8 mouse cellular contexts compared by ENCODE assay signal in genomic region chr9:100569798-100570625, GRCm38 (mm10). TPM values are rescaled to one million over a fixed set of nuclear protein-coding genes. Genes with fewer than 3 reads are reported as not detected.
DNase-seq lines count a peak whose midpoint lies in the region; ATAC-seq and TF ChIP-seq lines count a peak whose summit lies in the region.

No protein-coding gene starts in this region.

- peak overlapping the region; percentile 85 for H3K4me3 ChIP-seq in ES-Bruce4 (ENCODE audit: low read depth, low read length)
- H3K4me3 ChIP-seq in forebrain, embryonic 13.5 days = peak overlapping the region; percentile 75
- peak overlapping the region; percentile 61 for H3K4me3 ChIP-seq in liver, postnatal 0 days (ENCODE audit: low read depth, low read length)
- peak overlapping the region; percentile 65 for H3K4me3 ChIP-seq in neural tube, embryonic 12.5 days

- no peaks in the 10 kb centered on the region for H3K36me3 ChIP-seq in ES-Bruce4 (ENCODE audit: control insufficient read depth, insufficient read depth, low read length, poor library complexity, severe bottlenecking)
- no peaks in the 10 kb centered on the region for H3K36me3 ChIP-seq in forebrain, embryonic 13.5 days (ENCODE audit: poor library complexity, severe bottlenecking)
- no peaks in the 10 kb centered on the region for H3K36me3 ChIP-seq in liver, postnatal 0 days (replicated peaks; ENCODE audit: insufficient read depth, low read length)
- no peaks in the 10 kb centered on the region for H3K36me3 ChIP-seq in neural tube, embryonic 12.5 days

- 13% methylated on average over 32 of the region's 32 CpGs for WGBS in forebrain, embryonic 13.5 days
- WGBS in liver, postnatal 0 days (ENCODE audit: insufficient replicate concordance) = 9% methylated on average over 32 of the region's 32 CpGs
- WGBS in neural tube, embryonic 12.5 days = 10% methylated on average over 32 of the region's 32 CpGs

- no peaks in the 10 kb centered on the region for H3K4me1 ChIP-seq in ES-Bruce4 (ENCODE audit: control insufficient read depth, insufficient read depth, low read length)
- H3K4me1 ChIP-seq in forebrain, embryonic 13.5 days = peaks cover 11% of the 10 kb centered on the region
- H3K4me1 ChIP-seq in liver, postnatal 0 days (ENCODE audit: insufficient read depth) = 0 out of 2 replicates have a peak, but pooled peaks cover 5% of the 10 kb centered on the region
- peaks cover 9% of the 10 kb centered on the region; the same call in 1 of the 2 replicates for H3K4me1 ChIP-seq in neural tube, embryonic 12.5 days

- no peaks in the 10 kb centered on the region for H3K9me3 ChIP-seq in ES-Bruce4 (replicated peaks; ENCODE audit: control insufficient read depth, insufficient read depth, low read length, poor library complexity, severe bottlenecking)
- H3K9me3 ChIP-seq in forebrain, embryonic 13.5 days (replicated peaks) = no peaks in the 10 kb centered on the region
- H3K9me3 ChIP-seq in liver, postnatal 0 days (ENCODE audit: low read length) = no peaks in the 10 kb centered on the region
- no peaks in the 10 kb centered on the region for H3K9me3 ChIP-seq in neural tube, embryonic 12.5 days

- peaks cover 3% of the 10 kb centered on the region; the same call in 1 of the 2 replicates for H3K27me3 ChIP-seq in ES-Bruce4 (ENCODE audit: control insufficient read depth, insufficient read depth, low read length, poor library complexity, severe bottlenecking)
- 0 out of 2 replicates have a peak, but pooled peaks cover 4% of the 10 kb centered on the region for H3K27me3 ChIP-seq in forebrain, embryonic 13.5 days
- H3K27me3 ChIP-seq in liver, postnatal 0 days (ENCODE audit: insufficient read depth, low read length) = peaks cover 17% of the 10 kb centered on the region
- H3K27me3 ChIP-seq in neural tube, embryonic 12.5 days (replicated peaks) = no peaks in the 10 kb centered on the region

- peak; percentile 10 for TF ChIP-seq CTCF in ES-Bruce4 (IDR thresholded peaks at IDR 0.05; ENCODE audit: low read depth, low read length)
- no peak for TF ChIP-seq CTCF in brain, embryonic 14.5 days (IDR thresholded peaks at IDR 0.05; ENCODE audit: borderline replicate concordance, extremely low read depth, insufficient read depth, insufficient read length)
- TF ChIP-seq CTCF in liver, postnatal 0 days (IDR thresholded peaks at IDR 0.05; ENCODE audit: low read depth) = peak; percentile 41

- H3K27ac ChIP-seq in ES-Bruce4 (ENCODE audit: insufficient read depth, low read length) = no peak overlapping the region
- H3K27ac ChIP-seq in forebrain, embryonic 13.5 days = no peak overlapping the region
- H3K27ac ChIP-seq in liver, postnatal 0 days (ENCODE audit: low read depth) = no peak overlapping the region
- no peak overlapping the region for H3K27ac ChIP-seq in neural tube, embryonic 12.5 days

- intact Hi-C loops in heart, postnatal 25 days (cut with DNase I) = loop anchor here (2.0 to 10.0 kb wide), 2 partner anchors 49 to 65 kb away; no protein-coding TSS in a partner anchor

- no peak for TF ChIP-seq POLR2A in ES-Bruce4 (IDR thresholded peaks at IDR 0.05; ENCODE audit: insufficient read depth, low read length)
- no peak for TF ChIP-seq POLR2A in brain, embryonic 14.5 days (IDR thresholded peaks at IDR 0.05; ENCODE audit: borderline replicate concordance, extremely low read depth, insufficient read depth, insufficient read length, poor library complexity, severe bottlenecking)

- DNase-seq in brain, embryonic 14.5 days (ENCODE audit: low read depth) = peak; percentile 67
- peak; percentile 18 for DNase-seq in heart, postnatal 25 days (ENCODE audit: low spot score)
- peak; percentile 50 to 68 for DNase-seq in kidney, postnatal 36 days
- peak; percentile 51 for DNase-seq in liver, postnatal 0 days
- no peak for DNase-seq in natural killer cell, adult 2 months (ENCODE audit: low spot score in 2 of 2)

- H3K4me2 ChIP-seq in forebrain, embryonic 13.5 days = peak overlapping the region; percentile 83
- peak overlapping the region; percentile 86 for H3K4me2 ChIP-seq in liver, postnatal 0 days (ENCODE audit: low read depth, low read length)
- H3K4me2 ChIP-seq in neural tube, embryonic 12.5 days (replicated peaks) = peak overlapping the region; percentile 85

- H3K9ac ChIP-seq in ES-Bruce4 (ENCODE audit: low read depth, poor library complexity, severe bottlenecking) = peak overlapping the region; percentile 51; the same call in 1 of the 2 replicates
- H3K9ac ChIP-seq in forebrain, embryonic 13.5 days = peak overlapping the region; percentile 77
- no peak overlapping the region for H3K9ac ChIP-seq in liver, postnatal 0 days (replicated peaks)
- peak overlapping the region; percentile 58 for H3K9ac ChIP-seq in neural tube, embryonic 12.5 days

- peak; percentile 57 for ATAC-seq in forebrain, embryonic 13.5 days
- ATAC-seq in liver, postnatal 0 days = peak; percentile 67
- peak; percentile 54 for ATAC-seq in neural tube, embryonic 12.5 days (ENCODE audit: low FRiP score, low read depth)

- no peak for TF ChIP-seq EP300 in ES-Bruce4 (IDR thresholded peaks at IDR 0.05; ENCODE audit: insufficient read depth, low read depth, low read length)
- TF ChIP-seq EP300 in liver, postnatal 0 days (IDR thresholded peaks at IDR 0.05; ENCODE audit: low read depth) = no peak

RNA-seq across cellular contexts. Expression of gene Slc35g2, which starts 0.9 kb away (rescaled TPM):
- polyA plus RNA-seq in ES-Bruce4 (2011; ENCODE audit: insufficient read depth, insufficient read length, low read depth, missing spikeins) = 1.9 and 5.2 TPM in 2 replicates
- polyA plus RNA-seq in brain, embryonic 14.5 days (2012; rRNA removed) = 6.8 and 7.5 TPM in 2 replicates
- 8.1 and 8.5 TPM in 2 replicates for polyA plus RNA-seq in forebrain, embryonic 13.5 days (2015; fragmentation: Nextera tagmentation; extraction: Ambion mirVana)
- 1 to 10 TPM; 3.7 to 4.9 TPM for total RNA-seq in heart, postnatal 25 days (2021)
- 1.4 and 1.6 TPM in 2 replicates for polyA plus RNA-seq in liver, postnatal 0 days (2015; fragmentation: Nextera tagmentation; extraction: Ambion mirVana)
- polyA plus RNA-seq in neural tube, embryonic 12.5 days (2016; fragmentation: Nextera tagmentation; extraction: Ambion mirVana) = 8.3 and 10.4 TPM in 2 replicates

RNA-seq across cellular contexts. Expression of gene Nck1, which starts 24.1 kb away (rescaled TPM):
- polyA plus RNA-seq in ES-Bruce4 (2011; ENCODE audit: insufficient read depth, insufficient read length, low read depth, missing spikeins) = 54.9 and 60.1 TPM in 2 replicates
- polyA plus RNA-seq in brain, embryonic 14.5 days (2012; rRNA removed) = 29.3 and 32.9 TPM in 2 replicates
- 54.6 and 57.1 TPM in 2 replicates for polyA plus RNA-seq in forebrain, embryonic 13.5 days (2015; fragmentation: Nextera tagmentation; extraction: Ambion mirVana)
- 10 to 100 TPM; 44.9 to 51.9 TPM for total RNA-seq in heart, postnatal 25 days (2021)
- 26.3 and 31.8 TPM in 2 replicates for polyA plus RNA-seq in liver, postnatal 0 days (2015; fragmentation: Nextera tagmentation; extraction: Ambion mirVana)
- polyA plus RNA-seq in neural tube, embryonic 12.5 days (2016; fragmentation: Nextera tagmentation; extraction: Ambion mirVana) = 68.8 and 69.1 TPM in 2 replicates

RNA-seq across cellular contexts. Expression of gene Stag1, which starts 27.6 kb away (rescaled TPM):
- 69.1 and 72.8 TPM in 2 replicates for polyA plus RNA-seq in ES-Bruce4 (2011; ENCODE audit: insufficient read depth, insufficient read length, low read depth, missing spikeins)
- polyA plus RNA-seq in brain, embryonic 14.5 days (2012; rRNA removed) = 24.1 and 31.6 TPM in 2 replicates
- polyA plus RNA-seq in forebrain, embryonic 13.5 days (2015; fragmentation: Nextera tagmentation; extraction: Ambion mirVana) = 51.5 and 54.4 TPM in 2 replicates
- 10 to 100 TPM; 27.1 to 30.6 TPM for total RNA-seq in heart, postnatal 25 days (2021)
- polyA plus RNA-seq in liver, postnatal 0 days (2015; fragmentation: Nextera tagmentation; extraction: Ambion mirVana) = 17.3 and 20.4 TPM in 2 replicates
- 42.7 and 53.7 TPM in 2 replicates for polyA plus RNA-seq in neural tube, embryonic 12.5 days (2016; fragmentation: Nextera tagmentation; extraction: Ambion mirVana)

Comparison
In these comparisons a context has a peak if more than half of its experiments do, and no peak if none do; other contexts are left out.
1. DNase-seq: peak in brain, embryonic 14.5 days (single experiment), heart, postnatal 25 days (single experiment), kidney, postnatal 36 days (2 of 2) and liver, postnatal 0 days (single experiment); none in natural killer cell, adult 2 months (0 of 2).
2. Peak in every context shown above with its lines, with median percentiles within 50 percentile points of each other: H3K4me3 ChIP-seq, ATAC-seq and H3K4me2 ChIP-seq.